Mouse (Mus musculus) liver, embryonic 11.5 days (tissue): ENCODE data around the gene Slc7a11. TPM values are rescaled to one million over a fixed set of nuclear protein-coding genes. Genes with fewer than 3 reads are reported as not detected.

Experiments used
- ATAC-seq: fragments of 200-750 bp; cut with Nextera tagmentation; replicated peaks from 2 replicates; pipeline ENCODE4 v1.8.0; 2017; ENCODE audit warnings: moderate number of reproducible peaks, mild to moderate bottlenecking, moderate TSS enrichment, moderate library complexity; ENCODE audit not compliant: low FRiP score
- DNase-seq: peaks from one replicate; pipeline ENCODE4 v3.0.0-alpha.2; 2017; ENCODE audit warnings: low spot score
- H3K27ac ChIP-seq: fragments of 300-500 bp; sonication (generic); 2 replicates; pipeline ENCODE4 v1.5.1; 2014; ENCODE audit warnings: mild to moderate bottlenecking, low read depth, low read length, control low read depth
- H3K27me3 ChIP-seq: fragments of 300-500 bp; sonication (generic); replicated peaks from 2 replicates; pipeline ENCODE4 v1.6.1; 2014; ENCODE audit warnings: low read length, mixed read lengths; ENCODE audit not compliant: control insufficient read depth, insufficient read depth
- H3K36me3 ChIP-seq: fragments of 300-500 bp; sonication (generic); 2 replicates; pipeline ENCODE4 v1.6.1; 2014; ENCODE audit warnings: mild to moderate bottlenecking, low read length, moderate library complexity, mixed read lengths; ENCODE audit not compliant: control insufficient read depth, insufficient read depth
- H3K4me1 ChIP-seq: fragments of 300-500 bp; sonication (generic); replicated peaks from 2 replicates; pipeline ENCODE4 v1.6.1; 2014; ENCODE audit warnings: low read length, mixed read lengths; ENCODE audit not compliant: control insufficient read depth, insufficient read depth
- H3K4me2 ChIP-seq: fragments of 300-500 bp; sonication (generic); 2 replicates; pipeline ENCODE4 v1.6.1; 2014; ENCODE audit warnings: mild to moderate bottlenecking, control low read depth, moderate library complexity
- H3K4me3 ChIP-seq: fragments of 300-500 bp; sonication (generic); 2 replicates; pipeline ENCODE4 v1.5.1; 2014; ENCODE audit warnings: low read depth, low read length, control low read depth
- H3K9ac ChIP-seq: fragments of 300-500 bp; sonication (generic); 2 replicates; pipeline ENCODE4 v1.6.1; 2014; ENCODE audit warnings: low read depth, low read length, control low read depth
- H3K9me3 ChIP-seq: fragments of 300-500 bp; sonication (generic); 2 replicates; pipeline ENCODE4 v1.6.1; 2016; ENCODE audit warnings: low read length, inconsistent platforms, mixed read lengths; ENCODE audit not compliant: control insufficient read depth
- WGBS: fragments of 180-500 bp; shearing (Covaris S2); extraction: QIAGEN DNeasy Blood & Tissue Kit; methylation state at CpG from one replicate; pipeline ENCODE4 v1.1.7; 2014; 5-methylcytosine and 5-hydroxymethylcytosine counted together
- polyA plus RNA-seq: library from polyadenylated mRNA; unstranded; fragments of >200 nt; fragmentation: Nextera tagmentation; extraction: Ambion mirVana; gene quantifications from 2 replicates; pipeline ENCODE4 v1.2.1, GENCODE M21; 2014

Slc7a11 gene
- polyA plus RNA-seq = 0.51 and 0.64 TPM in 2 replicates

DNA sequence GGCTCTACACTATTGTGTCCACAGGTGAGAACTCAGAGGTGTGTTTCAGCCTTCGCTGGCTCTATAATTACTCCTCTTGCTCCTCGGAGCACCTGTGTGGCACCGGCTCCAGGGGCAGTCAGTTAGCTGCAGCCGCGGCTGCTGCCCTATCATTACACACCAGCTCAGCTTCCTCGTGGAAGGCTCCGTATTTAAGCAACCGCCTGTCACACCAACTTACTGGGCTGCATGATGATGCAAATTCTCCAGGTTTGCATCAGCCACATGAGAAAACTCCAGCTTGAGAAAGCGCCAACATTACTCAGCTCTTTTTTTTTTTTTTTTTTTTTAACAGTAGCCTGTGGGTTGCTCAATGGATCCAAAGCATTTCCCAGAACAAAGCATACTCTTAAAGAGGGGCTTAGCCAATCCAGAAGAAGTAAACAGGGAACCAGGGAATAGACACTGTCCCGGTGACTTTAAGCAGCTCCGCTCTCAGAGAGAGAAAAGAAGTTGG lies at the start of gene Slc7a11:
Slc7a11 (minus strand) TSS at position 194 of the 496 bp plus-strand sequence.
- Histone ChIP-seq H3K27ac (no peak within 1 kb of the TSS), H3K27me3 (no peaks in the 10 kb centered on the region), H3K4me2 (peak within 1 kb of the TSS; percentile 68), H3K9me3 (no peaks in the 10 kb centered on the region), H3K9ac (0 out of 2 replicates have a peak within 1 kb of the TSS, but pooled peaks have one; percentile 6), H3K4me3 (peak within 1 kb of the TSS; percentile 29), H3K4me1 (no peaks in the 10 kb centered on the region), H3K36me3 (no peaks in the 10 kb centered on the region)
- peak; percentile 77 for ATAC-seq
- peak; percentile 33 for DNase-seq
- WGBS = 3% methylated on average over 11 of the region's 11 CpGs

DNA sequence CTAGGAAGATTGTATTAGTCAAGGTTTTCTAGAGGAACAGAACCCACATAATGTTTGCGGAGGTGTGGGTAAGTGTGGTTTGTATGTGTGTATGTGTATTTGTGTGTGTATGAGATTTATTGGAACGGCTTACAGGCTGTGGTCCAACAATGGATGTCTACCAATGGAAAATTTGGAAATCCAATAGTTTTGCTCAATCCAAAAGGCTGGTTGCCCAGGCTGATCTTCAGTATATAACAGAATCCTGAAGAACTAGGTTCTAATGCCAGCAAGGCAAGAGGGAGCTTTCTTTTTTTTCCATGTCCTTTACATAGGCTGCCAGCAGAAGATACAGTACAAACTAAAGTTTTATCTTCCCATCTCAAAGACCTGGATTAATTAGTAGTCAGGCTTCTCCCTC lies 48.3 kb upstream of the Slc7a11 start:
- H3K9me3 ChIP-seq = no peaks in the 10 kb centered on the region

DNA sequence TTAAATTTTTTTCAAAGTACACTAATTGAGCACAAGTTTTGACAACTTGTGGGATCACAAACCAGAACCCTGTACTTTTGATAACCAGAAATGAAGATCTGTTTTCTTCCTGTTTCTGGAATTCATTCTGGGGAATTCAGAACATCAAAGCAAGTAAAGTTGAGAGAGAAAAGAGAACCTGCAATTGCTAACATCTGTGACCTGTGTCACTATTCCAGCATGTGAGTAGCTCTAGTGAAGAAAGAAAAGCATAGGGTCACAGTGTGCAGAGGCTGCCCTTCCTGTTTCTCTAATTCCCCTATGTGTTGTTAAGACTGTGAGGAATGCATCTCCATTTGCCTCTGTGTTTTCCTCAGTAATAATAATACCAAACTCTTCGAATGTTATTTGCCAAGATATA lies 40.7 kb upstream of the Slc7a11 start:
- WGBS = 78% methylated on average over 1 of the region's 1 CpGs
- DNase-seq (no peak), ATAC-seq (no peak)
- Histone ChIP-seq H3K4me1 (no peaks in the 10 kb centered on the region), H3K27ac (no peak overlapping the region), H3K36me3 (no peaks in the 10 kb centered on the region), H3K4me2 (no peak overlapping the region), H3K9me3 (no peaks in the 10 kb centered on the region), H3K9ac (no peak overlapping the region), H3K4me3 (no peak overlapping the region), H3K27me3 (no peaks in the 10 kb centered on the region)

More for the DNA sequence above, 48.3 kb upstream of the Slc7a11 start:
- 90% methylated on average over 2 of the region's 2 CpGs for WGBS
- ATAC-seq (no peak), DNase-seq (no peak)
- Histone ChIP-seq H3K9ac (no peak overlapping the region), H3K4me2 (no peak overlapping the region), H3K36me3 (no peaks in the 10 kb centered on the region), H3K27ac (no peak overlapping the region), H3K4me3 (no peak overlapping the region), H3K27me3 (no peaks in the 10 kb centered on the region), H3K4me1 (no peaks in the 10 kb centered on the region)

- H3K4me3 ChIP-seq = no peak overlapping the region
- no peaks in the 10 kb centered on the region for H3K36me3 ChIP-seq
- H3K4me1 ChIP-seq = no peaks in the 10 kb centered on the region
- no peaks in the 10 kb centered on the region for H3K9me3 ChIP-seq
- DNase-seq = no peak
- no peak overlapping the region for H3K27ac ChIP-seq
- no peak for ATAC-seq
- WGBS = 79% methylated on average over 2 of the region's 2 CpGs
- no peak overlapping the region for H3K9ac ChIP-seq
- H3K27me3 ChIP-seq = no peaks in the 10 kb centered on the region
- no peak overlapping the region for H3K4me2 ChIP-seq
Observed at GRCm38 (mm10) chr3:50462223-50462622, 18.8 kb upstream of the Slc7a11 start.

DNA sequence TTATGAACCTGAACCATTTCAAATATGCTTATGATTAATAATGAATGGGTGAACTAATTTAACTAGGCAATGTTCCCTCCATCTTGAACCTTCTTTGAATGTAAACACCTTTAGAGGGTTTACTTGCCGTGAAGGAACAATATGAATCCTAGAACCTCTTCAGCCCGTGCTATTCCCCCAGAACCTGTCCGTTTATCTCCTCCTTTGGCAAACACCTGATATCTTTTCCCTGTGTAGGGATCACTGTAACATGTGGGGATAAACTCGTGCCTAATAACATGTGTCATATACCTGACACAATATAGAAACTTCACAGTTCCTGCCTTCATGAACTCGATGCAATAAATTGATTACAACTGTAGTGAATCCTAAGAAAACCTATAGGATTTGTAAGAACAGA lies 13.7 kb upstream of the Slc7a11 start:
- no peak for DNase-seq
- ATAC-seq = no peak
- Histone ChIP-seq H3K4me1 (no peaks in the 10 kb centered on the region), H3K9me3 (no peaks in the 10 kb centered on the region), H3K27ac (no peak overlapping the region), H3K9ac (no peak overlapping the region), H3K4me2 (no peak overlapping the region), H3K27me3 (no peaks in the 10 kb centered on the region), H3K4me3 (no peak overlapping the region), H3K36me3 (no peaks in the 10 kb centered on the region)
- WGBS = 82% methylated on average over 5 of the region's 5 CpGs

DNA sequence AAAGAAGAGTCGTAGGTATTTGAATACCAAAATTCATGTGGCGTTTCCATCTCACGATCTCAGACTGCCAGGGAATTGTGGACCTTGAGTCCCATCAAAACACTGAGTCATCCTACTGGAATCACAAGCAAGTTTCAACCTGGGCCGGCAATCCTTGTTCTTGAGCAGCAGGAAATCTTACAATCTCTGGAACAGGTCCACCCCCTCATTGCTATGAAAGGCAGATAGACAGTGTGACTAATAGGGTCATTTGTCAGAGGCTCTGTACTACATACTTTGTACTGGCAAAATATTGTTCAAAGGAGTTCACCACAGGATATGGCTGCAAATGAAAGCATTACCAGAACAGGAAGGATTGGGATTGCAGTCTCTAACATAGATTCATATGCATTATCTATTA lies 13.2 kb upstream of the Slc7a11 start:
- H3K9ac ChIP-seq = no peak overlapping the region
- no peak overlapping the region for H3K4me2 ChIP-seq
- no peaks in the 10 kb centered on the region for H3K27me3 ChIP-seq
- H3K9me3 ChIP-seq = no peaks in the 10 kb centered on the region
- H3K4me1 ChIP-seq = no peaks in the 10 kb centered on the region
- H3K4me3 ChIP-seq = no peak overlapping the region
- ATAC-seq = no peak
- DNase-seq = no peak
- WGBS = 76% methylated on average over 4 of the region's 4 CpGs
- H3K27ac ChIP-seq = no peak overlapping the region
- H3K36me3 ChIP-seq = no peaks in the 10 kb centered on the region

DNA sequence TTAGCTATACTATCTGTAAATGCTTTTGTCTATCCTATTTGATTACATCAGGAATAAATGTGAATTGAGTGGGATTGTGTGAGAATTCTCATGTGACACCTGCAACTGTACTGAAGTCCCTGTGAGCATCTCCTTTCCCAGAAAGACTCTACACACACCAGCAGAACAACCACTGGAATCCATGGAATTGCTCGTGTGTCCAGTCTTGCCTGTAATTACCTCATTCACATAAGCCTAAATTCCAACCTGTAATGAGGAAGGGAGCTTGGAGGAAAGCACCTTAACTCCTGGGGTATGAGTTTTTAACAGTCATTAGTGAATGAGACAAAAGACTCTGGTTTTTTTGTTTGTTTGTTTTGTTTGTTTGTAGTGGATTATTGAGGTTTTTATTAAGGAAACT lies 12.6 kb upstream of the Slc7a11 start:
- no peaks in the 10 kb centered on the region for H3K27me3 ChIP-seq
- 69% methylated on average over 1 of the region's 1 CpGs for WGBS

DNA sequence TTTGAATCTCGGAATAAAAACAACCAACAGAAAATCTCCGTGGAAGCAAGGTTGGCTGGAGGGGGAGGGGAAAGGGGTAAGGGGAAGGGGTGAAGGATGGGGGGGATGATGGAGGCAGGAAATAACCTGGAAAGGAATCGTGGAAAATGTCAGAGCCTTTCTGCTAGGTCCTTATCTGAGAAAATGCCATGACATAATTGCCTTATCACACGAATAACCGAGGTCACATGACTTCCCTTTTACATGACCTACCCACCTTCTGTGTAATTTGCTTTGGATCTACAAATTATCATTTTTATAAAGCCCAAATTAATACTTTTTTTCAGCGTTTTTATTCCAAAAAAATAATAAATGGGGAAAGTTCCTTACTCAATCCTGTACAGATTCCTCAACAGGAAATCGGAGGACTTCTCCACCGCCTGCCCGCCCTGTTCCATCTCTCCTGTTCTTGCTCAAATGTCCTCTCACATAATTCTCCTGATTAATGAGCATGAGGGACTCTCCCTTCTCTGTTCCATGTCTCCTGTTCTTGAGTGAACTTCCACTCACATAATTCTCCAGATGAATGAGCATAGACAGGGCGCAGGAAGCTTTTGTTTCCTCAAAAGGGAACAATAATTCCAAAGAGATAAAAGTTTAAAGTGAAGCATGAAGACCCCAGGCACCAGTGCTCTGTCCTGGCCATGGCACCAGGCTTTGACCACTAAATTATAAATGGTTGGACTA lies 1.8 kb upstream of the Slc7a11 start:
- no peak overlapping the region for H3K27ac ChIP-seq
- 53% methylated on average over 10 of the region's 10 CpGs for WGBS

More for the DNA sequence above, 12.6 kb upstream of the Slc7a11 start:
- no peaks in the 10 kb centered on the region for H3K9me3 ChIP-seq
- H3K4me3 ChIP-seq = no peak overlapping the region
- DNase-seq = no peak
- no peak overlapping the region for H3K9ac ChIP-seq
- no peak overlapping the region for H3K4me2 ChIP-seq
- no peaks in the 10 kb centered on the region for H3K4me1 ChIP-seq
- H3K36me3 ChIP-seq = no peaks in the 10 kb centered on the region
- no peak for ATAC-seq
- no peak overlapping the region for H3K27ac ChIP-seq

GRCm38 (mm10) chr3:50443942-50444341 lies 528 bp upstream of the Slc7a11 start:
- ATAC-seq = no peak
- H3K9ac ChIP-seq = 0 out of 2 replicates have a peak overlapping the region, but pooled peaks have one; percentile 6

More for the DNA sequence above, 1.8 kb upstream of the Slc7a11 start:
- no peak for ATAC-seq
- Histone ChIP-seq H3K4me3 (no peak overlapping the region), H3K4me2 (no peak overlapping the region), H3K9me3 (no peaks in the 10 kb centered on the region), H3K27me3 (no peaks in the 10 kb centered on the region), H3K36me3 (no peaks in the 10 kb centered on the region), H3K4me1 (no peaks in the 10 kb centered on the region), H3K9ac (no peak overlapping the region)
- DNase-seq = no peak

More at GRCm38 (mm10) chr3:50443942-50444341, 528 bp upstream of the Slc7a11 start:
- Histone ChIP-seq H3K4me2 (peak overlapping the region; percentile 68), H3K9me3 (no peaks in the 10 kb centered on the region), H3K27ac (no peak overlapping the region), H3K4me3 (peak overlapping the region; percentile 29; the same call in 1 of the 2 replicates), H3K36me3 (no peaks in the 10 kb centered on the region), H3K4me1 (no peaks in the 10 kb centered on the region), H3K27me3 (no peaks in the 10 kb centered on the region)
- WGBS = 38% methylated on average over 9 of the region's 9 CpGs
- no peak for DNase-seq
